Mouse (Mus musculus) kidney, adult 9 months (tissue): ENCODE measurements around the gene Akap13.

Experiments used
- DNase-seq: peaks from one replicate; pipeline ENCODE4 v3.0.0; 2022

Gene Akap13

DNA sequence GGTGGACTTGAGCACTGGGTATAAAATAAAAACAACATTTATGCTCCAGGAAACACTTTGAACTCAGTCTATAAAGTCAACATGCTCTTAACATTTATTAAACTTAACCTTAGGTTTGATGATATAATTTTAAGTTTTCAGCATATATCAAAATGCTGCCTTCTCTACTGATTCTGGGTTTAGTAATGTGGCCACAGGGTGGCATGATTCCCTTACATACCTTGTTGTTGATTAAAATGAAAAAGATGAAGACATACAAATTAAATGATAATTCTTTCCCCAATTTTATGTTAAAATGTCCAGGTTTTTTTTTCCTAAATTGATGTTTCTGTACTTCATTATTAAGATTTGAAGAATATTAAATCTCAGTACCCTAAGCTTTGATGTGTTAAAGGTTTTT lies 113.5 kb downstream of the Akap13 start:
- no peak for DNase-seq

DNA sequence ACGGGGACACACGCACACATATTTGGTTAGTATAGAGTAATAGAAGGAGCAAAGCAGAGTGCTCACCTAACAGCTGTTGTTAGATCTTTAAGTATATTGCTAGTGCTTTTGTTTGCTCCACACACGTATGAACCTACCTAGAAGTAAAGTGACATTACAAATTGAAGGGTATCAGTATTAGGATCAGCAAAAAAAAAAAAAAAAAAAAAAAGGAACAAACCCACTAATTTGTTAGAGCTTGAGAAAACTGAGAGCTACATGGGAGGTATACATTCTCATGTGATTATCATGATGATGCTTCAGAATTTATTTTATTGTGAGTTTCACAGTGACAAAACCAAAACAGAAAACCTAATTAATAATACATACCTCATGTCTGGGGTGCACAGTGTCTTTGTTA lies 114.9 kb downstream of the Akap13 start:
- DNase-seq, result no peak

DNA sequence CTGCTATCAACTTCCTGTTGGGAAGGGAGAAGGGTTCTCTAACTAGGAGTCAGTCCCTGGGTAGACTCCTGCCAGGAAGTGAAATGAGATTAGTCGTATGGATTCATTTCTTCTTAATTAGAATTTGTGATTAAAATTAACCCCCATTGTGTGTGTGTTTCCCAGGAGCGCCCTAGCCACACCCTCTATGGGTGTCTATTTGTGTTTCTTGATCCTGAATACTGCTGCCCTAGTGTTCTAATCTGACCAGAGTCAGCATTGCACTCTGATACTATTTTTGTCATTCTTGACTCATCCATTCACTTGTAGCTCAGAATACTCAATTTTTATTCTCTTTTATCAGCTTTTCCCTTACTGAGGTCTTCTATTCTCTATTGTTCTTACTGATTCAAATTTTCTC lies 115.7 kb downstream of the Akap13 start:
- no peak for DNase-seq

DNA sequence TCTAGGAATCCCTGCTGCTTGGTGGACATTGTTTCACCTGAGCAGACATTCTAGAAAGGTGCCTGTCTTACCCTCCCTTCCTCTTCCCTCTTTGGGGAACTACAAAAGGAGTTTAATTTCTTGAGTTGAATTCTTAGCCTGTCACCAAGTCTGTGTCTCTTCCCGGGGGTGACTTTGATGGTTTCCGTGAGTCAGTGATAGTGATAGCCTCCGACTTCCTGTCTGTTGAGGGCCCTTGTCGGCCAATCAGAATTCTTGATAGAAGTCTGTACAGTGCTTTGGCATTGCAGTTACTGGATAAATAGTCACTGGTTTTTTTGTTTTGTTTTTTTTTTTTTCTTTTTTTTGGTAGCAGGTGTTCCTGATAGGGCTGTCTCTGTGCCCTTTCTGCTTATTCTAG lies 116.8 kb downstream of the Akap13 start:
- DNase-seq, result no peak

DNA sequence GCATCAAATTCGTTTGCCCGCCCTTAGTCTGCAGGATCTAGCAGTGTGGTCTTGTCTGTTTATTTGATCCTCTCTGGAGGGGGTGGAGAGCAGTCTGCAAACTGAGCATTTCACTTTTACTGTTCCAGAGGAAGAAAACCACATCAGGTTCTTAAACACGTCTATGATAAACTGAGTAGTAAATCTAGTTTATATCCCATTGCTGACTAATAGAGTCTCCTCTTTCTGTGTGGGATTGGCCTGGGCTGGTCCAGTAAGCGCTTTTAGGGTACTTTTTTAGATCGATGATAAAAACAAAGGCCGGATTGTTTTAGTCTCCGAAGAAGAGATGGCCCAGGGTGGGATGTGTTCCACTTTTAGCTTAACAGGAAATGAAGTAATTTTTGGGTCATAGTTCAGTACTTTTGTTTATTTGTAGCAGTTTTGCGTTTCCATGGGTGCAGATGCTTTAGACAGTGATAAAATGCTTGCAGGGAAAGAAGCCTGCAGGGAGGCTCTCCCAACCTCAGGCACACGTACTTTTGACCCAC lies 119.9 kb downstream of the Akap13 start:
- DNase-seq, result peak; percentile 59

DNA sequence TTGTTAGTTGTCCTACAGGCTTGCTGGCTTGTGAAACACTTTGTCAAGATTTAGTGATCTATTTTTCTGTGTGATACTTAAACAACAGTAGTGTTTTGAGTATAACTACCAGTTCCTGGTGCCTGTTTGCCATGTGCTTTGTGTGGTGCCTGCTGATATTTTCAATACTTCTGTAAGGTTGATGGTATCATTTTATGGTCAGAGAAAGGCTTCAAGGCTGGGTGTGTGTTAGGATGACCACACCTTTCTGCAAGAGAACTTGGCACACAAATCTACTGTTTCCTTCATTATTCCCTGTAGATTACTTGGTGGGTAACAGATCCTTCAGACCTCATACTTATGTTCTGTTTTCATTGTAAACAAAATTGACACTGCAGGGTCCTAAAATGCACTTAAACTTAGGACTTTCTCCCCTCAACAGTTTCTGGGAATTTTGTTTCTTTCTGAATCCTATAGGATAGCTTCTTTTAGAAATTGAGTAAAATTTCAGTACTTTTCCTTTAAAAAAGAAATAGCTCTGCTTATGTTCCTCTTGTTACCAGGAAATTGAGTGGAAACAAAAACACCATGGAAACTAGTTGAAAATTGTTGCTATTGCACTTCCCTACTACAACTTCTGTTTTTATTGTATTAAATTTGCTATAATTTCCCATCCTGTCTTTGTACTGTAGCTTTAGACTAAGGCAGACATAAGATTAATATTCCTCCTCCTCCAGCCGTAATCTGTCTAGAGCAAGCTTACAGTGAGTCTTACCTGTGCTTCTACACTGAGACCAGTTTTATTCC lies 120.7 kb downstream of the Akap13 start:
- DNase-seq, result no peak

DNA sequence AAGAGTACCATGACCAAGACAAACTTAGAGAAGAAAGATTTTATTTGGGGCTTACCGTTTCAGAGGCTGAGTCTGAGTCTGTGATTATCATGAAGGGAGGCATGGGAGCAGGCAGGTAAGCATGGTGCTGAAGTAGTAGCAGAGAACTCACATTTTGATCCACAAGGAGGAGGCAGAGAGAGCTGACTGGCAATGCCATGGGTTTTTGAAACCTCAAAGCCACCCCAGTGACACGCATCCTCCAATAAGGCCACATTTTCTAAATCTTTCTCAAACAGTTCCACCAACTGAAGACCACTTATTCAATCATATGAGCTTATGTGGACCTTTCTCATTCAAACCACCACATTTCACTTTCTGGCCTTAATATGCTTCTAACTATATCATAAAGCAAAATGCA lies 121.5 kb downstream of the Akap13 start:
- no peak for DNase-seq

DNA sequence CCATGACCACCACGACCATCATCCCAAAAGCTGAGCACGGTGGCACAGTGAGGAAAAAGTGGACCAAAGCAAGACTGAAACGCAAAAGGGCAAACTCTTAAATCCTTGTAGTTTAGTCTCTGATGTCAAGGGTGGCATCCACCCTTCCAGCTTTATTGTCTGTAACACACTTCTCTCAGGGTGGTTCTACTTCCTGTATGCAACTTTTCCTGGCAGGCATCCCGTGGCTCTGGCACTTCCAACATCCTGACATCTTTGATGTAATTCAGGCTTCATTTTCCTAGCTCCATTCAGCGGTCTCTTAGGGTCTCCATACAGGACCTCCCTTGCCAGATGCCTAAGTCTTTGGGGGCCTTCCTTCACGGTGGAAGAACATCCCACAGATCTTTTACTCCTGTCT lies 122.0 kb downstream of the Akap13 start:
- no peak for DNase-seq

DNA sequence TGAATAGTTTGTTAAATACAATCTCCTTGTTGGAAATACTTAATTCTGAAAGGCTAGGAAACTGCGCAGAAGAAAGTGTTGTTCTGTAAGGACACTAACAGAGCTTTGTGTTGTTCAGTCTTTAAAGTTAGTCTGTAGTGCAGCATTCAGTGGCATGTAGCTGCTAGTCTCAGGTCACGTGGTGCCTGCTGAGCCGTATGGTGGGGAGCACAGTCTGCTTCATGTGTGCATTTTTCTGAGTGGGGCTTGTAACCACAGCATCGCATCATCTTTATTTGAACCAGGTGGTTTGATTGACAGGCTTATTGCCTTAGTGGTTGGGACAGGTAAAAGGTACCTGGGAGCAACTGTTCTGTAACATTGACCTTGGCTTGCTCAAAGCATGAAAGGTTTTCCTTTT lies 123.3 kb downstream of the Akap13 start:
- no peak for DNase-seq

DNA sequence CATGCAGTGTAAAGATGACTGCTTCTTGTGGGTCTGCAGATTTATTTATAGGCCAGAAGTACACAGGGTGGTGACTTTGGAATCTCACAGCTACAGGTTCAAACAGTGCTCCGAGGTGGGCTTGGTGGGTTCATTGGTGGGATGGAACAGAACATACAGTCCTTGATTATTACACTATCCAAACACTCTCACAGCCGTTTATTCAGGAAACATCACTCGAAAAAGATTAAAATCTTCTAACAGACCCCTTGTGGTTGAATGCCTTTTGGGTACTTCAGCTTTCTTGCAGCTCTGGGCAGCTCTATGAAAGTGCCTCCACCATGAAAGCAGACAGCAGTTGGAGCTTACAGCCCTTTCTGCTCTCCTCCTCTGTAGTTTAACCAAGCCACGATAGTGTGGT lies 126.8 kb downstream of the Akap13 start:
- DNase-seq, result no peak

DNA sequence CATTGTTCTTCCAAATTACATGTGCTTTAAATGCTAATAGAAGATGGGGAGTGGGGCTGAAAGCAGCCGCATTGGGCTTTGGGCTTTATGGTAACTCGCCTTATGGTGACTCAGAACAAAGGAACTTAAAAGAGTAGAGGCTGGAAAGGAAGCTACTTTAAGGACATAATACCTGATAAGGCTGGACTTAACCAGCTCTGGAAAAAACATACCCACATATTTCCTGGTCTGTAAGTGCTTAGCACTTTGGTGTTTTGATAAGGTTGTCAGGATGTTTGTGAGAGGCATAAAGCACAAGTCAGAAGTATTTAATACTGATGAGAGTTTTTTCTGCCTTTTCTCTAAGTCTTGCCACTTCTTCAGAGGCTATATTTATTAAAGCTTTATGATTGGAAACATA lies 128.8 kb downstream of the Akap13 start:
- no peak for DNase-seq

DNA sequence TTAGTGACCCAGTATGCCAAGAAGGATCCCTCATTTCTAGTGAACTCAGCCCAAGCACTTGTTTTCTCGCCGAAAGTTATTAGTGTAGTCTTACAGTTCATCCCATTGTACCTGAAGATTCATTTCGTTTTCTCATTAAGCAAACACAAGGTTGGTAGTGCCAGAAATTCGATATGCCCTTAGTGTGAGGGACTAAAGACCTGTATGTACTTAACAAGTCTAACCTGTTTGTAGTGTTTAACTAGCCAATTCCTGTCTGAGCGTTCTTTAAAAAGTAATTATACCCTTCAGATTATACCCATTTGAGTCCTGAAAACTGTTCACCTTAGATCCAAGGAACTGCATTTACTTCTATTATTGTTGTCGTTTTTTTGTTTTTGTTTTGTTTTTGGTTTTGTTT lies 130.1 kb downstream of the Akap13 start:
- DNase-seq, result no peak

DNA sequence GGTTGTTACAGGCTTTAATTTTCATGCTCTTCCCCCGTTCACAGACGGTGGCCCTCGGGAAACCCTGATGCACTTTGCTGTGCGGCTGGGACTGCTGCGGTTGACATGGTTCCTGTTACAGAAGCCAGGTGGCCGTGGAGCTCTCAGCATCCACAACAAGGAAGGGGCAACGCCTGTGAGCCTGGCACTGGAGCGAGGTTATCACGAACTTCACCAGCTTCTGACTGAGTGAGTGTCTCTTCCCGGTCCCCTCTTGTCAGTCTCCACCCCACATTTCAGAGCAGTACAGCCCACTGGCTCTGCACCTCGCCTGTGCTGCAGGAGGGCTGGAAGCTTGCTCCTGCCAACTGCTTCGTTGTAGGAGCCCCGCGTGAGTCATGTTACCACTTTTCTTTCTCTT lies 130.8 kb downstream of the Akap13 start:
- no peak for DNase-seq

DNA sequence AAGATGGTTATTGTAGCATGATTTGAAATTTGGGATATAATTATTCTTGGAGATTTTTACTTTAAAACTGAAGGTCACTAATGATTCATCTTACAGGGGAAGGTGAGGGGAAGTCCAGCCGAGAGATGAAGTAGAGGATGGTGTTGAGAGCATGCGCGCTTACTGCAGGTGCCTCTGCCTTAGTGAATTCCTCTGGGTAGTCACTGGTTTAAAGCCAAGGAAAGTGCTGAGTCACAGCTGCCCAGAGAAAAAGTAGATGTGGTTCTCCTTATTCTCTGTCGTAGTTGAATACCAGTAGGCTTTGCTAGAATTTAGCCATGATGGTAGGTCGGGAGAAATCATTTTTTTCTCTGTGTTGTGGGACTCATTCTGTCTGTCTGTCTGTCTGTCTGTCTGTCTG lies 132.4 kb downstream of the Akap13 start:
- peak; percentile 39 for DNase-seq

DNA sequence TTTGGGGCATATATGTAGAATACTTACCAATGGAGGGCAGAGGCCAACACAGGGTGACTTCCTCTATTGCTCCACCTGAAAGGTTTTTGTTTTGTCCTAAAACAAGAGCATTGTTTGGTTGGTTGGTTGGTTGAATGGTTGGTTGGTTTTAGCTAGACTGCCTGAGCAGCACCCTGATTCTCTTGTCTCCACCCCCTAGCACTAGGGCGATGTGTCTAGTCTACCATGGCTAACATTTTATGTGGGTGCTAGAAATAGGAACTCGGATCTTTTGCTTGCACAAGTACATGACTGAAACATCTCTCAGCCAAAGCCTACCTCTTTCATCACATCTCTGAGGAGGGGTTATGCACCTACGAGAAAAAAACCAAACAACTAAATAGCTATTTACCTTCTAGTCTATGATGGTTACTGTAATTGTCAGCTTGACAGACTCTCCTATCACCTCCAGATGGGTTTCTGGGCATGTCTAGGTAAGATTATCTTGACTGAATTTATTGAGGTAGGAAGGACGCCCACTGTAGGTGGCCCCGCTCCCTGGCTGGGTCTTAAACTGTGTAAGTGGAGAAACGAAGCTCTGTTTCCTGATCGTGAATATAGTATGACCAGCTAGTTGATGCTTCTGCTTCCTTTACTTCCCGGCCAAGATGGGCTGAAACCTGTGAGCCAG lies 134.1 kb downstream of the Akap13 start:
- no peak for DNase-seq

DNA sequence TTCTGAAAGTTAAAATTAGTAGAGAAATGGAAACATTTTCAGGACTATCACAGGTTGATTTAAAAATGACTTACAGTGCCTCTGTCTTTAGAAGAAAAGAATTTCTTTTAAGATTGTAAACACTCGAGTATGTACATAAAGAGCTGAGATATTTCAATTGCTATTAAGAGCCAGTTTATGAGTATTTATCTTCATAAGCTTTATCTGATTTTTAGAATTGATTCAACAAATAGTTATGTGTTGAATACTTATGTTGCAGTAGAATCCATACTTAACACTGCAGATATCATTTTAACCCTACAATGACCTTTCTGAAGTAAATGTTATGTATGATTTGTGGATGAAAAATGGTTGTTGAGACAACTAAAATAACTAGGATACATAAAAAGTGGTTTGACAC lies 136.6 kb downstream of the Akap13 start:
- DNase-seq, result no peak

DNA sequence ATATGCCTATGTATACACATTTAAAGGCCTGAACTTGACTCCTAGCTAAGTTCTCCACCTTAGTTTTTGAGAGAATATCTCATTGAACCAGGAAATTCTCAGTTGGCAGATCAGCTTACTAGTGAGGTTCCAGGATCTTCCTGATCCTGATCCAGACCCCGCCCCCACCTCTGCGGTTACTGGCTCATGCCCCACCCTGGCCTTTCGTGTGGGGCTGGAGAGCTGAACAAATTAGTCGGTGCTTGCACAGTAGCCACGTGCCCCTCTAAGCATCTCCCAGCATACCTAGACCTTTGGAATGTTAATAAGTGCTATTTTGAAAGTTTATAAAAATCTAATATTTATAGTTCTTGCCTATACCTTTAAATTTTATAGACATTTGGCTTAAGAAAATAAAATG lies 139.5 kb downstream of the Akap13 start:
- no peak for DNase-seq

DNA sequence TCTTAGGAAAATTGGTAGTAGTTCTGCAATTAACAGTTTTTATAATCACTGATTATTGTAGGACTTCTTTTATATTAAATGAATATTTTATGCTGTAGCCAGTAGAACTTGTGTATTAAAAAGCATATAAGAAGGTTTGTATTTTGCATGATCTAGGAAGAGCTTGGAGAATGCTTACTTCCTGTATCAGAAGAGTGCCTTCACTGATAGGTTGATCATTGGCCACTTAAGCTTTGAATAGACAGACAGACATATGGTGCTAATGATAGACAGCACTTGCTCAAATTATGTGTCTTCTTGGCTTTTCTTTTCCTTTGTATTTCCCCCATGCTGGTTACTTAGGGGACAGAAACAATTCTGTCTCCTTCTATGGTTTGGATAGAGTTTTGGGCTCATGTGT lies 139.9 kb downstream of the Akap13 start:
- no peak for DNase-seq

DNA sequence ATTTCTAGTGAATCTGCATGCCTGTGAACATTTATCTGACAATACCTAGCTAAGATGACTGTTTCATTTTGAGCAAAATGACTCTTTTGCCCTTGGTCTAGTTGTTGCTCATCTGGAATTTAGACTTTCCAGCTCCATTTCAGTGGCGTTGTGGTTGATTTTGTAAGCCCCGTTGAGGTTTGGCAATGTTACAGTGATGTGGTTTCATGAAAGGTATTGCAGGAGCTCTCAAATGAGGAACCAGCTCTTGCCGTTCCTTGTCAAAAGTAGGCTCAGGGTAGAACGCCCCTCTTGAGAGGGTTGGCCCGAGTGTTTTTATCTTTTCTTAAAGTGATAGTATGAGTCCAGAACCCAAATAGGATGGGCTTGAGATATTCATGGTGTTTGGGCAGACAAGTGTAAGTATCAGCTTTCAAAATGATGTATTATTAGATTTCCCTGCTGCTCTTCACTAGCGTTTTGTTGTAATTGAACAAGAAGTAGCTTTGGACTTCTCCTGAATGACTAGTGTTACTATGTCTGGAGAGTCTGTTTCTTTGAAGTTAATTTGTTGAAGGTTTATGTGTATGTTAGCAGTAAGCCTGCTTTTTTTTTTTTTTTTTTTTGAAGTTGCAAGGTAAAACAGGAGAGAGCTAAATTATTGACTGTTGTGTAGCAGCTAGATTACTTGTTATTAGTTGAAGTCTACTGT lies 140.9 kb downstream of the Akap13 start:
- DNase-seq, result no peak

DNA sequence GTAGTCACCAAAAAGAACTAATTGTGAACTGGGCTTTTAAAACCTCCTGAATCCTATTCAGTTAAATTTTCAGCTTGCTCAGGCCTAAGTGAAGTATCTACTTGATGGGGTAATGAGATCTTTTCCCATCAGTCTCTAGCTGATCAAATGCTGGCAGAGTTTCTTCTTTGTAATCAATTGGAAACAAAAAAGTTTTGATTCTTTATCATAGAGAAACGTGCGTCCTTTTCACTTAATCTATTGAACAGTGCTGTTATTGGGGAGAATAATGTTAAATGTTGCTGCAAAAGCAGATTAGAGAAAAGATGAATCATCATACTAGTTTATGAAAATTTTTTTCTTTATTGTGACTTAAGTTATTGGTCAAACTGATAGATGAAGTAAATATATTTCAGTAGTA lies 142.5 kb downstream of the Akap13 start:
- DNase-seq, result no peak

DNA sequence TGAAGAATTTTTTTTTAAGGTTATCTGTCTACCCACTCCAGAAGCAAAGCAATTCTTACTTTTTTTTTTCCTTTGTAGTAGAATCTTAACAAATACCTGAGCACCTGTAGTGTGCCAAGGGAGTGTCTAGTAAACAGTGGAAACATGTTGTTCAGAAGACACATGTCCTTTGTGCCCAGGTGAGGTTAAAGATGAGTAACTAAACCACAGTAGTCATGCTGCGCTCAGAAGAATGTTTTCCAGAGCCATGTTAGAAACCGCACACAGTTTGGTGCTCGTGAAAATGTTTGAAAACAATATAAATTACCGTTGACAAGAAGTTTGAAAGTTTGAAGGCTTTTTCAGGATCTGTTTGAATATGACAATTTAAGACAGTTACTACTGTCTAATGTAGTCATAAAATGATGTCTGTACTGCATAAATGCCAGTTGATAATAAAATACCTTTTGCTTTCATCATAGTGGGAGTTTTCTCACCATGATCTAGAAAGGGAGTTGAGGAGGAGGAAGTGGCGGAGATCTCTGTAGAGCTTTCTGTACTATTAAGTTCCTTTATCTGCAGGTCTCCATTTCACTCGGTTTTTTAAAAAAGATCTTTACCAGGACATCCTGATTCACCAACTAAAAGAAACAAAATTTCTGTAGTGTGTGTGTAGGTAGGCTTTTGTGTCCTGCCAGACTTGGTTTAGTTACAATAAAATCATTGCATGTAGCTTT lies 145.2 kb downstream of the Akap13 start:
- no peak for DNase-seq

DNA sequence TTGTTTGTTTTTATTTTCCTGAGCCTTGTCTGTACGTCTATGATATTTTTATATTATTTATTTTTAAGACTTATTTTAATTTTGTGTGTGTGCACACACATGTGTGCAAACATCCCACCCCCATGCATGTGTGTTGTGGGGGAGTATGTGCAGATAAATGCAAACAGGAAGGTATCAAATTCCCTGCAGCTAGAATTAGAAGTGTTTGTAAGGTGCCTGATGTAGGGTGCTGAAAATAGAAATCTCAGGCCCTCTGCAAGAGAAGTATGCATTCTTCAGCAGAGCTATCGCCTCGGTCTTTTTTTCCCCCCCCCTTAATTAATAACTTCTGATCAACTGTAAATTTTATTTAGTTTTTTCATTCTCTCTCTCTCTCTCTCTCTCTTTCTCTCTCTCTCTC lies 151.9 kb downstream of the Akap13 start:
- no peak for DNase-seq

DNA sequence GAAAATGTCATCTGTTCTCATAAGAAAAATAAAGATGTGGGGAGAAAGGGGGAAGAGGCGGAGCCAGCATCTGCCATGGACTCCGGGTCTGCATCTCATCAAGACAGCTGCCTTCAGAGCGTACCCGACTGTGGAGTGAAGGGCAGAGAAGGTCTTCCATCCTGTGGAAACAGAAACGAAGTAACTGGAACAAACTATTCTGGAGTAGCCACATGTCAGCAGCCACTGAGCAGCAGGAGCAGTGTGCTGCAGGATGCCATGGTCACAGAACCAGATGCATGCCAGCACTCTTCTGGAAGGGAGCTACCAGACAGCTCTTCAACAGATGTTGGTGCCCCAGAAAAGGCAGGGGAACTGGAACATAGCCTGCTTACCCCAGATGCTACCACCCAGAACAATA lies 153.4 kb downstream of the Akap13 start:
- DNase-seq, result no peak
